ENCODE assay signal across 13 mouse cellular contexts in genomic region chr1:78446232-78446631, GRCm38 (mm10).
"Had no signal": no experiment of that assay in that cellular context is flagged by ENCODE, and none has a peak within 500 bp of the region (broad histone marks: within the 10 kb centered on the region; RNA-seq: fewer than 3 reads in every experiment).

No protein-coding gene starts in this region.

- H3K4me3 ChIP-seq: layer of hippocampus, adult 2 months; limb, embryonic 12.5 days; liver, embryonic 12.5 days; lung, embryonic 15.5 days; megakaryocyte, embryonic 14.5 days; myocyte; neural tube, embryonic 15.5 days had no signal

- H3K27me3 ChIP-seq: limb, embryonic 12.5 days; liver, embryonic 12.5 days; lung, embryonic 15.5 days; megakaryocyte, embryonic 14.5 days; neural tube, embryonic 15.5 days had no signal

- ATAC-seq: liver, embryonic 12.5 days had no signal

- H3K4me1 ChIP-seq: liver, embryonic 12.5 days; lung, embryonic 15.5 days had no signal

- H3K9me3 ChIP-seq: limb, embryonic 12.5 days; liver, embryonic 12.5 days; lung, embryonic 15.5 days; megakaryocyte, embryonic 14.5 days; neural tube, embryonic 15.5 days had no signal

- H3K9ac ChIP-seq: limb, embryonic 12.5 days; liver, embryonic 12.5 days; lung, embryonic 15.5 days; neural tube, embryonic 15.5 days had no signal

- H3K4me2 ChIP-seq: limb, embryonic 12.5 days; liver, embryonic 12.5 days; lung, embryonic 15.5 days; midbrain, embryonic 11.5 days; neural tube, embryonic 15.5 days had no signal

- H3K27ac ChIP-seq: layer of hippocampus, adult 2 months; limb, embryonic 12.5 days; liver, embryonic 12.5 days; lung, embryonic 15.5 days; macrophage; neural tube, embryonic 15.5 days had no signal

- DNase-seq: lung, postnatal 14 days; right cerebral cortex, adult 18-20 months; right cerebral cortex, postnatal 25 days; thymus, postnatal 36 days had no signal
